Mouse (Mus musculus) bone marrow, adult 2 months (tissue): ENCODE measurements around the gene Palld. TPM values are rescaled to one million over a fixed set of nuclear protein-coding genes. Genes with fewer than 3 reads are reported as not detected.

Source experiments
- H3K27ac ChIP-seq: fragments of 200-500 bp; 2 replicates; pipeline ENCODE4 v1.5.1; 2012; ENCODE audit warnings: low read depth, mild to moderate bottlenecking, control low read depth, inconsistent platforms, low read length; ENCODE audit not compliant: control insufficient read depth, poor library complexity, insufficient read depth
- H3K4me1 ChIP-seq: fragments of 200-500 bp; 2 replicates; pipeline ENCODE4 v1.6.1; 2011; ENCODE audit warnings: low read length; ENCODE audit not compliant: control insufficient read depth, insufficient read depth
- H3K4me3 ChIP-seq: fragments of 200-500 bp; replicated peaks from 2 replicates; pipeline ENCODE3; 2011; ENCODE audit warnings: mild to moderate bottlenecking, low read depth, low read length, control low read depth; ENCODE audit not compliant: control insufficient read depth
- CTCF ChIP-seq: fragments of 200-500 bp; IDR thresholded peaks from 2 replicates; pipeline ENCODE4 v1.5.1; 2011; ENCODE audit warnings: low read length, control low read depth; ENCODE audit not compliant: control insufficient read depth, insufficient read depth
- POLR2A ChIP-seq: fragments of 200-500 bp; IDR thresholded peaks from 2 replicates; pipeline ENCODE4 v1.6.1; 2011; ENCODE audit warnings: low read depth, mild to moderate bottlenecking, control low read depth, low read length, borderline replicate concordance; ENCODE audit not compliant: control insufficient read depth
- WGBS: fragments of 180-500 bp; shearing (Covaris S2); methylation state at CpG from one replicate; pipeline ENCODE4 v1.1.7; 2018; 5-methylcytosine and 5-hydroxymethylcytosine counted together
- polyA plus RNA-seq: library from polyadenylated mRNA; stranded (reverse); fragments of >200 nt; gene quantifications from 2 replicates; pipeline ENCODE4 v1.2.4, GENCODE M21; 2011; ENCODE audit warnings: low replicate concordance; ENCODE audit not compliant: missing spikeins, insufficient read depth, insufficient read length

Palld gene
- polyA plus RNA-seq, 1 experiment, result 33.7 TPM

- H3K4me1 ChIP-seq, result no peaks in the 10 kb centered on the region; the same call in 1 of the 2 replicates
- no peak overlapping the region for H3K4me3 ChIP-seq
- WGBS, result 84% methylated on average over 4 of the region's 4 CpGs
- TF ChIP-seq POLR2A (no peak), CTCF (no peak)
- no peak overlapping the region for H3K27ac ChIP-seq
These were observed 14.8 kb upstream of the Palld start for GRCm38 (mm10) chr8:61917287-61917686.

- 80% methylated on average over 9 of the region's 9 CpGs for WGBS
- TF ChIP-seq POLR2A (no peak), CTCF (no peak)
- Histone ChIP-seq H3K4me3 (no peak overlapping the region), H3K4me1 (no peaks in the 10 kb centered on the region; the same call in 1 of the 2 replicates), H3K27ac (no peak overlapping the region)
These were observed 11.5 kb upstream of the Palld start for GRCm38 (mm10) chr8:61913957-61914356.

GRCm38 (mm10) chr8:61912817-61913216 lies 10.3 kb upstream of the Palld start:
- WGBS, result 56% methylated on average over 5 of the region's 5 CpGs
- TF ChIP-seq POLR2A (no peak), CTCF (no peak)
- H3K4me3 ChIP-seq, result no peak overlapping the region
- no peaks in the 10 kb centered on the region; the same call in 1 of the 2 replicates for H3K4me1 ChIP-seq
- no peak overlapping the region for H3K27ac ChIP-seq

- WGBS, result 66% methylated on average over 3 of the region's 3 CpGs
- Histone ChIP-seq H3K4me1 (no peaks in the 10 kb centered on the region; the same call in 1 of the 2 replicates), H3K4me3 (no peak overlapping the region), H3K27ac (no peak overlapping the region)
- no peak for TF ChIP-seq POLR2A
- no peak for TF ChIP-seq CTCF
These were observed 6.8 kb upstream of the Palld start for GRCm38 (mm10) chr8:61909313-61909712.

- TF ChIP-seq CTCF (no peak), POLR2A (no peak)
- H3K4me3 ChIP-seq, result no peak overlapping the region
- 14% methylated on average over 13 of the region's 13 CpGs for WGBS
- no peaks in the 10 kb centered on the region; the same call in 1 of the 2 replicates for H3K4me1 ChIP-seq
- H3K27ac ChIP-seq, result no peak overlapping the region
These were observed 6.1 kb upstream of the Palld start for GRCm38 (mm10) chr8:61908303-61909215.

DNA sequence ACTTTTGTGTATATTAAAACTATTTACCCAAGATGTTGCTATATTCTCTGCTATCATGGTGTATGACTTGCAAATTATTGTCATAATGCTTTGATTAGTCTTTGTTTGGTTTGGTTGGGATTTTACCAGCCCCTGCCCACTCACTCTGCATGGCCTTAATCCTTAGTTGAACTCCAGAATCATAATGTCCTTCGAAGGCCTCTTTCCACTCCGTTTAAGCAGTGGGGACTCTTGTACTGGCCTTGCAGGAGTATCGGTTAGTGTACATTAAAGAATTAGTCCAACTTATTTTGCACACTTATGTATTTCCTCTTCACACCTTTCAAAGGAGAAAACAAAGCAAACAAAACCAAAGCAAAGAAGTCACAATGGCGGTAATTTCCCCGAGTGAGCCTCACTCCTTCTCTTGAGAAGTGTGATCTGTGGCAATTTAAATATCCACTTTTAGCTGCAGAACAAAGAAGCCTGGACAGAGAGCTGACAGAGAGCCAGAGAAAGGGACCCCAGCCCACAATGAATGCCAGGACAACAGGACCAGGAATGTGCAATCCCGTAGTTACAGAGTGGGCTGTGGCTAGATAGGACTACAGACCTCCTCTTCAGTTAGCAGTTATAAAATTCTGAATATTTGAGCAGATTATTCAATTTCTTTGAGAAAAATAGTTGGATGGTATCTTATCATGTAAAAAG lies 1.3 kb downstream of the Palld start:
- WGBS, result 86% methylated on average over 6 of the region's 6 CpGs
- Histone ChIP-seq H3K4me3 (no peak overlapping the region), H3K27ac (no peak overlapping the region), H3K4me1 (no peaks in the 10 kb centered on the region; the same call in 1 of the 2 replicates)
- no peak for TF ChIP-seq CTCF
- no peak for TF ChIP-seq POLR2A

DNA sequence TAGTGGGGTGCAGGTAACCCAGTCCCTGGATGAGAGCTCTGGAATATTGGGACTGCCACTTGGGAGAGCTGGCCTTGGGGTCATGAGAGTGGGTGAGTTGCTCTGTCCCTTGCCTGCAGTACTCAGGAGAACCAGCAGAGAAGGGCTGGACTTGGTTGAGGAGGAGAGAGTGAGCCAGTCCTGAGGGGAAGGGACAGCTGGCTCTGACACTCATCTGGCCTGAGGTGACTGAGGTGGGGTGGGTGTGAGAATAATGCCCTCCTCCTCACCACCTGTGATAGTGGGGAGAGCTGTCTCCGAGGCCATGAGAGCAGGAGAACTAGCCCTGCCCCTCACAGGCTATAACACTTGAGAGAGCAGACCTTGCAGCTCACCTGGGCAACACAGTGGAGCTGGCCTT lies 5.1 kb downstream of the Palld start:
- H3K4me3 ChIP-seq, result no peak overlapping the region
- WGBS, result 57% methylated on average over 1 of the region's 1 CpGs
- TF ChIP-seq POLR2A (no peak), CTCF (no peak)
- H3K27ac ChIP-seq, result peak overlapping the region; percentile 42; the same call in 1 of the 2 replicates
- no peaks in the 10 kb centered on the region; the same call in 1 of the 2 replicates for H3K4me1 ChIP-seq

- Histone ChIP-seq H3K27ac (no peak overlapping the region), H3K4me3 (no peak overlapping the region), H3K4me1 (no peaks in the 10 kb centered on the region; the same call in 1 of the 2 replicates)
- 45% methylated on average over 1 of the region's 1 CpGs for WGBS
- TF ChIP-seq CTCF (no peak), POLR2A (no peak)
These were observed 5.7 kb downstream of the Palld start for GRCm38 (mm10) chr8:61896742-61897141.
